Mouse (Mus musculus) ES-Bruce4 (cell line): ENCODE data around the gene Vmn1r8. TPM values are rescaled to one million over a fixed set of nuclear protein-coding genes. Genes with fewer than 3 reads are reported as not detected.
"Not testable (repeated sequence)": the region's sequence is repeated elsewhere in the genome, so short reads cannot be mapped to it uniquely, and the experiment has no call there.

Experiments used
- H3K27ac ChIP-seq: 2 replicates; pipeline ENCODE4 v1.5.1; 2012; ENCODE audit warnings: low read length, inconsistent platforms; ENCODE audit not compliant: insufficient read depth
- H3K27me3 ChIP-seq: 2 replicates; pipeline ENCODE4 v1.6.1; 2012; ENCODE audit warnings: mild to moderate bottlenecking, low read length, inconsistent platforms; ENCODE audit not compliant: control insufficient read depth, poor library complexity, insufficient read depth, severe bottlenecking
- H3K36me3 ChIP-seq: 2 replicates; pipeline ENCODE4 v1.6.1; 2012; ENCODE audit warnings: inconsistent platforms, mild to moderate bottlenecking, low read length, moderate library complexity; ENCODE audit not compliant: control insufficient read depth, poor library complexity, insufficient read depth, severe bottlenecking
- H3K4me1 ChIP-seq: one replicate; pipeline ENCODE4 v1.8.1; 2011; ENCODE audit warnings: low read length; ENCODE audit not compliant: control insufficient read depth, insufficient read depth
- H3K4me3 ChIP-seq: 2 replicates; pipeline ENCODE4 v1.5.1; 2011; ENCODE audit warnings: low read depth, mild to moderate bottlenecking, low read length
- H3K9ac ChIP-seq: 2 replicates; pipeline ENCODE4 v1.6.1; 2012; ENCODE audit warnings: low read depth, mild to moderate bottlenecking, inconsistent platforms; ENCODE audit not compliant: poor library complexity, severe bottlenecking
- H3K9me3 ChIP-seq: replicated peaks from 2 replicates; pipeline ENCODE4 v1.6.1; 2012; ENCODE audit warnings: mild to moderate bottlenecking, low read length, inconsistent platforms; ENCODE audit not compliant: control insufficient read depth, poor library complexity, insufficient read depth, severe bottlenecking
- CTCF ChIP-seq: IDR thresholded peaks from one replicate; pipeline ENCODE4 v1.8.1; 2011; ENCODE audit warnings: low read depth, low read length
- EP300 ChIP-seq: IDR thresholded peaks from 2 replicates; pipeline ENCODE4 v1.6.1; 2011; ENCODE audit warnings: low read depth, low read length; ENCODE audit not compliant: insufficient read depth
- POLR2A ChIP-seq: IDR thresholded peaks from one replicate; pipeline ENCODE4 v1.8.1; 2011; ENCODE audit warnings: low read length; ENCODE audit not compliant: insufficient read depth
- polyA plus RNA-seq: library from polyadenylated mRNA; stranded (reverse); fragments of >200 nt; gene quantifications from 2 replicates; pipeline ENCODE4 v1.2.4, GENCODE M21; 2011; ENCODE audit warnings: low read depth; ENCODE audit not compliant: missing spikeins, insufficient read depth, insufficient read length

Vmn1r8 gene
- polyA plus RNA-seq: not detected in 2 replicates

GRCm38 (mm10) chr6:57031984-57032383 lies at the start of gene Vmn1r8:
Gene Vmn1r8 (plus strand): TSS chr6:57032284.
- Histone ChIP-seq H3K9me3 (no peaks in the 10 kb centered on the region), H3K36me3 (no peaks in the 10 kb centered on the region), H3K4me1 (no peaks in the 10 kb centered on the region), H3K27ac (no peak within 1 kb of the TSS), H3K4me3 (no peak within 1 kb of the TSS), H3K9ac (no peak within 1 kb of the TSS), H3K27me3 (no peaks in the 10 kb centered on the region)
- no peak for TF ChIP-seq EP300
- TF ChIP-seq CTCF: no peak
- TF ChIP-seq POLR2A: no peak

GRCm38 (mm10) chr6:56996943-56997342 lies 35.1 kb upstream of the Vmn1r8 start, which contains the start of gene Vmn1r6:
Gene Vmn1r6 (plus strand): TSS chr6:56997243.
- TF ChIP-seq POLR2A (no peak), EP300 (no peak), CTCF (no peak)
- Histone ChIP-seq H3K4me3 (no peak within 1 kb of the TSS), H3K27ac (no peak within 1 kb of the TSS), H3K36me3 (no peaks in the 10 kb centered on the region), H3K9ac (no peak within 1 kb of the TSS), H3K9me3 (no peaks in the 10 kb centered on the region), H3K4me1 (no peaks in the 10 kb centered on the region), H3K27me3 (no peaks in the 10 kb centered on the region)

GRCm38 (mm10) chr6:57025224-57025623 lies 6.9 kb upstream of the Vmn1r8 start, which contains the start of gene Vmn1r7:
Gene Vmn1r7 (minus strand): TSS chr6:57025324.
- H3K27ac ChIP-seq, H3K36me3 ChIP-seq, H3K9me3 ChIP-seq, H3K4me3 ChIP-seq, H3K27me3 ChIP-seq, H3K9ac ChIP-seq, H3K4me1 ChIP-seq: not testable (repeated sequence)

GRCm38 (mm10) chr6:57034674-57035073 lies 2.6 kb downstream of the Vmn1r8 start:
- TF ChIP-seq CTCF (no peak), POLR2A (no peak), EP300 (no peak)
- H3K27ac ChIP-seq: no peak overlapping the region
- no peak overlapping the region for H3K9ac ChIP-seq
- no peaks in the 10 kb centered on the region for H3K9me3 ChIP-seq
- H3K27me3 ChIP-seq: no peaks in the 10 kb centered on the region
- no peak overlapping the region for H3K4me3 ChIP-seq
- H3K36me3 ChIP-seq: no peaks in the 10 kb centered on the region
- no peaks in the 10 kb centered on the region for H3K4me1 ChIP-seq

GRCm38 (mm10) chr6:57063730-57064129 lies 31.6 kb downstream of the Vmn1r8 start:
- TF ChIP-seq POLR2A (no peak), CTCF (no peak), EP300 (no peak)
- Histone ChIP-seq H3K9me3 (no peaks in the 10 kb centered on the region), H3K36me3 (no peaks in the 10 kb centered on the region), H3K4me1 (no peaks in the 10 kb centered on the region), H3K4me3 (no peak overlapping the region), H3K27me3 (no peaks in the 10 kb centered on the region), H3K27ac (no peak overlapping the region), H3K9ac (no peak overlapping the region)

GRCm38 (mm10) chr6:57066487-57066886 lies 34.4 kb downstream of the Vmn1r8 start, which contains the start of gene Vmn1r9:
Gene Vmn1r9 (plus strand): TSS chr6:57066787.
- Histone ChIP-seq H3K36me3 (no peaks in the 10 kb centered on the region), H3K27ac (no peak within 1 kb of the TSS), H3K4me3 (no peak within 1 kb of the TSS), H3K9ac (no peak within 1 kb of the TSS), H3K4me1 (no peaks in the 10 kb centered on the region), H3K9me3 (no peaks in the 10 kb centered on the region), H3K27me3 (no peaks in the 10 kb centered on the region)
- TF ChIP-seq POLR2A (no peak), CTCF (no peak), EP300 (no peak)

Other genes starting within 250 kb of the Vmn1r8 start
- gene Kbtbd2, start 234.5 kb upstream of the Vmn1r8 start, polyA plus RNA-seq: 92.8 and 99.1 TPM in 2 replicates
- 211 and 215 TPM in 2 replicates for gene Fkbp9, start 200.2 kb upstream of the Vmn1r8 start, polyA plus RNA-seq
- 19.6 and 21.4 TPM in 2 replicates for gene Nt5c3, start 108.4 kb upstream of the Vmn1r8 start, polyA plus RNA-seq
- 0.78 and 0.97 TPM in 2 replicates for gene Vmn1r4, start 108.3 kb upstream of the Vmn1r8 start, polyA plus RNA-seq
- gene Vmn1r5, start 62.0 kb upstream of the Vmn1r8 start, polyA plus RNA-seq: not detected in 2 replicates
- 0.14 TPM in 1 of 2 replicates, not detected in the other for gene Vmn1r6, start 35.0 kb upstream of the Vmn1r8 start, polyA plus RNA-seq
- gene Vmn1r7, start 7.0 kb upstream of the Vmn1r8 start, polyA plus RNA-seq: not detected in 2 replicates
- gene Vmn1r9, start 34.5 kb downstream of the Vmn1r8 start, polyA plus RNA-seq: not detected in 2 replicates
- not detected in 2 replicates for gene Vmn1r10, start 77.2 kb downstream of the Vmn1r8 start, polyA plus RNA-seq
- not detected in 2 replicates for gene Vmn1r11, start 101.2 kb downstream of the Vmn1r8 start, polyA plus RNA-seq
- not detected in 2 replicates for gene Vmn1r12, start 124.6 kb downstream of the Vmn1r8 start, polyA plus RNA-seq
- gene Vmn1r13, start 171.0 kb downstream of the Vmn1r8 start, polyA plus RNA-seq: 1.7 and 1.8 TPM in 2 replicates
- not detected in 2 replicates for gene Vmn1r14, start 199.4 kb downstream of the Vmn1r8 start, polyA plus RNA-seq
- 0.33 TPM in 1 of 2 replicates, not detected in the other for gene Vmn1r15, start 225.7 kb downstream of the Vmn1r8 start, polyA plus RNA-seq